Mouse (Mus musculus) myocyte (in vitro differentiated cells): Measurements from ENCODE around the gene Fermt2.

Experiments
- MAX ChIP-seq: IDR thresholded peaks from one replicate; pipeline ENCODE4 v1.6.1; 2011; ENCODE audit warnings: low read depth, mild to moderate bottlenecking, control low read depth
- POLR2A ChIP-seq: IDR thresholded peaks from one replicate; pipeline ENCODE4 v1.6.1; 2011; ENCODE audit warnings: low read depth, mild to moderate bottlenecking, control low read depth, moderate library complexity; ENCODE audit not compliant: insufficient read length
- POLR2AphosphoS2 ChIP-seq: IDR thresholded peaks from one replicate; pipeline ENCODE4 v1.6.1; 2011; ENCODE audit warnings: low read depth, control low read depth; ENCODE audit not compliant: insufficient read length
- REST ChIP-seq: IDR thresholded peaks from one replicate; pipeline ENCODE4 v1.6.1; 2011; ENCODE audit warnings: mild to moderate bottlenecking, control low read depth, moderate library complexity; ENCODE audit not compliant: insufficient read depth, insufficient read length
- USF1 ChIP-seq: IDR thresholded peaks from one replicate; pipeline ENCODE4 v1.6.1; 2011; ENCODE audit warnings: low read depth, mild to moderate bottlenecking, control low read depth, moderate library complexity

- TF ChIP-seq POLR2A = no peak
- no peak for TF ChIP-seq USF1
- TF ChIP-seq REST = no peak
- no peak for TF ChIP-seq POLR2AphosphoS2
- no peak for TF ChIP-seq MAX
Measured at GRCm38 (mm10) chr14:45551121-45551768, 21.3 kb upstream of the Fermt2 start.
